Mouse (Mus musculus) erythroid progenitor cell, adult 5-6 weeks (primary cell): ENCODE data around the gene 2610301B20Rik. TPM values are rescaled to one million over a fixed set of nuclear protein-coding genes. Genes with fewer than 3 reads are reported as not detected.
"Not testable (repeated sequence)": the region's sequence is repeated elsewhere in the genome, so short reads cannot be mapped to it uniquely, and the experiment has no call there.

Experiments
- ATAC-seq: replicated peaks from 2 replicates; pipeline ENCODE4 v1.8.0; 2016; ENCODE audit warnings: moderate number of reproducible peaks, mild to moderate bottlenecking, moderate TSS enrichment, inconsistent platforms; ENCODE audit not compliant: poor library complexity, low FRiP score, severe bottlenecking
- total RNA-seq, 2 experiments: library from RNA; stranded (forward) in 1 of 2; stranded (reverse) in 1 of 2; fragments of 150-400 nt in 1 of 2; fragments of 186-747, 209-891 nt in 1 of 2; gene quantifications; 2 replicates each; pipeline versions ENCODE4 v1.2.3 to v1.2.4; 2015 to 2017; ENCODE audit warnings: low replicate concordance in 2 of 2

2610301B20Rik gene
- total RNA-seq, 2 experiments from 2014 or later, result 6.0 to 22.6 TPM

DNA sequence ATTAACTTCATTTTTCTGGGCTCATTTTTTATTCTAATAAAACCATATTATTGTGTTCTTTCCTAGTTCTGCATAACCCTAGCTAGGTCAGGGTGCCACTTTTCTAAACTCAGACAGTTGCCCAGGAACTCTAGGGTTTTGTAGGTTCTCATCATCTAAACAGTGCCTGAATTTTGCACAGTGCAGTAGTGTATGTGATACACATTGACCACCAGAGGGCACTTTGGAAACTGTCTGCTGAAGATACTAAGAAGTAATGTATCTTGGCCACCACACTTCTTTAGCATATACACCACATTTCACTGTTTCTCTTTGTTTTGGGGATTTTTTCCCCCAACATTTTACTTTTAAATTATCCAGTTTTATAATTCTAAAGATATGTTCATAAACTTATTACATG is 22.6 kb downstream of the 2610301B20Rik start:
- ATAC-seq, result peak; percentile 75; the same call in 1 of the 2 replicates

- ATAC-seq, result no peak
Measured at GRCm38 (mm10) chr4:10905234-10905801, 31.0 kb downstream of the 2610301B20Rik start.

DNA sequence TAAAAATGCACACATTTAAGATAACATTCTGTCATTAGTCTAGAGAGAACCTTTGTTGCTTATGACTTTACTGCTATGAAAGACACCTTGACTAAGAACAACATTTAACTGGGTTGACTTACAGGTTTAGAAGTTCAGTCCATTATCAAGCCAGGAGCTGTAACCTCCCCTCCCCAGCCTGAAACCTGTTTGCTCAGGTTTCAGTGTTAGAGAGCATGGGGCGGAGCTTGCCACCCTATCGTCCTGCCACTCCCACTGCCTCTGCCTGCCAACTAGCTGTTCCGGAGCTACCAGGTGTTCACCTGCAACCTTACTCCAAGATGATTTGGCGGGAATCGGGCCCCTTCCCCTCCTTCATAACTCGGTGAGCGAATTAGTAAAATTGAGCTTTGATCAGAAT is 37.1 kb downstream of the 2610301B20Rik start:
- ATAC-seq, result not testable (repeated sequence)

GRCm38 (mm10) chr4:10911909-10912478 is 37.7 kb downstream of the 2610301B20Rik start:
- no peak for ATAC-seq

DNA sequence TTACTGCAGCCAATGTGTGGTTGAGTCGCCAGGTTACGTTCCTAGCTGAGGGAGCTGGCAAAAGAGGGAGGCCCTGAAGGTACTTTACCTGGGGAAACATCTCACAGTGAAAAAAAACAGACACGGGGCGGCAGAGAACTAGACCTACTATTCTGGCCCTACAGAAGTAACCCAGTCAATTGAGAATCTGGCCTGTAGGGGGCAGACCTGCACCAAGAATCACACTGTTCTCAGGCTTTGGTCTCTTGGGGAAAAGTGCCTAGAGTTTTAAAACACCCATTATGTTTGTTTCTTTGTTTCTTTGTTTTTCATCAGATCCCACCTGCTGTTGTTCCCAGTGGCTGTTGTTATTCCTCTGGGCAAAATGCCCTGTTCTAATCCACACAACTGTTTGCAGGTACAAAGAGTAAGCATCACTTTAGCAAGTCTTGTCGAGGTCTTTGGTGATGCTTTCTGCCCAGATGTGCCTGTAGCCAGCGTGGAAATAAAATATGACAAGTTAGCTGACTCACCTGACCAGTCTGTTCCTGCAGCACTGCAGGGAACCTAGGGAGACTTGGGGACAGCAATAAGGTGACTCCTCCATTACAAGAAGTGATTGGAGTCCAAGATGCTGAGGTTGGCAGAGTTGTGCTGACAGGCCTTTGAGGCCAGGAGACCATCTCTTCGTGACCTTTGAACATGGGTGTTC is 38.5 kb downstream of the 2610301B20Rik start:
- peak; percentile 56 for ATAC-seq

DNA sequence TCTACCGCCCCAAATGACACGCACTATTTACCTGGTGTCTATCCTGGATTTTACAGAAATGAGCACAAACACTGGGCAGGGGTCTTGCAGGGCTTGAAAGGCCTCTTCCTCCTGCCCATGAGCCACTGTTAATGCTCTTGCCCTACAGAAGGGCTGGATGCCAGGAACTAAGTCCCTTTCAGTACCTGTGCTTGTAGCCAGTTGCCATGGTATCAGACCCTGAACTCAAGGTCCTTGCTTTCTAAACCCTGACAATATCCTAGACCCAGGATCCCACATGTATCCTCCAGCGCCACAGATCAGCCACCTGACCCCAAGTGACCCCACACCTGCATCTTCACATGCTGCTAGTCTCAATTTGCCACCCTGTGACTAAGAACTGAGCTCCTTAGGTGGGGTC is 39.1 kb downstream of the 2610301B20Rik start:
- no peak for ATAC-seq

- ATAC-seq, result peak; percentile 93
Measured at GRCm38 (mm10) chr4:10914766-10915165, 40.5 kb downstream of the 2610301B20Rik start.

GRCm38 (mm10) chr4:10915271-10915670 is 41.0 kb downstream of the 2610301B20Rik start:
- no peak for ATAC-seq

DNA sequence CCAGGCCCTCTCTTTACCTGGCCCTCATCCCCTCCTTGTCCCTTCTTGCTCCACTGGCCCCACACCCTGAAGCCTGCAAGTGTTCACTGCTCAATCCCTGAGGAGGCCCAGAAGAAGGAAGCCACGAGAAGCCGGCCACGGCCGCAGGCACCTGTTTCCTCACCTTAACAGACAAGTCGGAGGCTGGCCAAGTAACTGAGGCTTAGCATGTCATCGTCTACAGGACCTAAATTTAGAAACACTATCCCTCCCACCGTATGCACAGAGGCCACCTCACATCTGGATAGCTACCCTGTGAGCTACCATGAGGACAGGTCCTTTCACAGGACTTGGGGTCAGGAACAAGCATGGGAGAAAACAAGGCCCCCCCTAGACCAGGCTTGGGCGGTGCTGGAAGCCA is 44.1 kb downstream of the 2610301B20Rik start:
- no peak for ATAC-seq

GRCm38 (mm10) chr4:10919097-10919496 is 44.8 kb downstream of the 2610301B20Rik start:
- no peak for ATAC-seq

GRCm38 (mm10) chr4:10919530-10919929 is 45.2 kb downstream of the 2610301B20Rik start:
- ATAC-seq, result no peak

DNA sequence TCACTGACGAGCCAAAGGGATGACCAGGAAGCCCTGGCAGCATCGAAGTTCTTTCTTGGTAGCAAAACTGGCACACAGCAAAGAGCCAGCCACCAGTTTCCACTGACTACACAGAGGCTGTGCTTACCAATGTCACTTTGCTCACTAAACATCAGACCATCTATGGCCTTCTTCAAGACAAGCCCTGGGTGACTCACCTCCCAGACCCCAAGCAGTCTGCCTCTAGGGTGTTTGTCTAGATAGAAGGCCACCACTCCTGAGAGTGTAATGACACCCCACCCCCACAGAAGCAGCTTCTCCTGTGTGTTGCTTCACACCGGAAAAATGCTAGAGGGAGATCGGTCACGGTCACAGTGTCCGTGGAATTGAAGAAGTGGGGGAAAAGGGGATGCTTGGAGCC is 45.7 kb downstream of the 2610301B20Rik start:
- no peak for ATAC-seq

- no peak for ATAC-seq
Measured at GRCm38 (mm10) chr4:10920622-10921021, 46.3 kb downstream of the 2610301B20Rik start.

- no peak for ATAC-seq
Measured at GRCm38 (mm10) chr4:10923180-10923579, 48.9 kb downstream of the 2610301B20Rik start.

DNA sequence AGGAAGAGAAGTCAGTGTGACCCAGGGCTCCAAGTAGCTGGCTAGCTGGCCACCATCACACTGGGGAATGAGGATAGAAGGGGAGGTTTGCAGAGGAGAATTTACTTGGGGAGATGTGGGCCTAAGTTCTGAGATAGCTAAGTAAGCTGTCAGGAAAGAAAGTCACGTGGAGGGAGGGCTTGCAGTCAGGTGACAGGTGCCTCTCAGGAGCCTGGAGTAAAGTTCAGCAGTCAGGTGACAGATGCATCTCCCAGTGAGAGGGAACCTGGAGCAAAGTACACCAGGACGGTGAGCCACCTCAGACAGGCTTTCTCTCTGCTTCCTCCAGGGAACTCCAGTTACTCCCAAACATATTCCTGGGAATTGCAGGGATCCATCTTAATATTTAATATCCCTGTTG is 49.8 kb downstream of the 2610301B20Rik start:
- ATAC-seq, result no peak

DNA sequence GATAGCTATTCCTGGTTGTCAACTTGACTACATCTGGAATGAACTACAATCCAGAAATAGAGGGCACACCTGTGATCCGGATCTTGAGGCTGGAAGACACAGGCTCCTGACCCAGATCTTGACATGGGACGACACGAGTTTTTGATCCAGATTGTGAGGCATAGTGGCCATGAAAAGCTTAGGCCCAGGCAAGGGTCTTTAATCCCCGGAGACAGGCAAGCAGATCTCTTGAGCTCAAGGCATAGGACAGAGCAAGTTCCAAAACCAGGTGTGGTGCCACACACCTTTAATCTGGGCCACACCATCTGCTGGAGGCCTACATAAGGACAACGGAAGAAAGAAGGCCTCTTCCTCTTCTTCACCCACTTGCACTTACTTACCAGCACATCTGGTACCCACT is 50.2 kb downstream of the 2610301B20Rik start:
- no peak for ATAC-seq

GRCm38 (mm10) chr4:10926416-10926815 is 52.1 kb downstream of the 2610301B20Rik start:
- no peak for ATAC-seq

DNA sequence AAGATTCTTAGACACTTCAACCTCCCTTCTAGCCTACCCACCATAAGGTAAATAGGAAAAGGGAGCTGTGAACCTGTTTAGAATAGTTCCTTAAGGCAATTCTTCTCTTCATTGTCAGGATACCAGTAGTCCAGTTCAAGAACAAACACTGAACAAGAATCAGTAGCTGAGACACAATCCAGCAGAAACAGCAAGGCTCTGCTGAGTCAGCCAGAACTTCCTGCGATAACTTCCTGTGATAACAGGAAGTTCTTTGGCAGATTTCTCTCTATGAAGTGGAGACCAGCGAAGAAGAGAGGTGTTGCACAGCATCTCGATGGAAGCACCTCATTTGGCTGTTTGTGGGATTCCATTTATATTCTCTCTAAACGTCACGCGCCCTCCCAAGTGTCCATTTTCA is 53.9 kb downstream of the 2610301B20Rik start:
- no peak for ATAC-seq

- no peak for ATAC-seq
Measured at GRCm38 (mm10) chr4:10929726-10930125, 55.4 kb downstream of the 2610301B20Rik start.

- ATAC-seq, result no peak
Measured at GRCm38 (mm10) chr4:10931040-10931439, 56.7 kb downstream of the 2610301B20Rik start.

GRCm38 (mm10) chr4:10932091-10932745 is 57.9 kb downstream of the 2610301B20Rik start:
- no peak for ATAC-seq
